Mouse (Mus musculus) midbrain, postnatal 0 days (tissue): ENCODE data around the gene Sema3d. TPM values are rescaled to one million over a fixed set of nuclear protein-coding genes. Genes with fewer than 3 reads are reported as not detected.

Experiments used
- ATAC-seq: fragments of 200-750 bp; cut with Nextera tagmentation; 2 replicates; pipeline ENCODE4 v1.8.0; 2017; ENCODE audit warnings: moderate number of reproducible peaks, mild to moderate bottlenecking, moderate TSS enrichment, moderate library complexity; ENCODE audit not compliant: low FRiP score
- DNase-seq: peaks from one replicate; pipeline ENCODE4 v3.0.0-alpha.2; 2015; ENCODE audit warnings: low spot score
- H3K27ac ChIP-seq: fragments of 300-500 bp; sonication (generic); 2 replicates; pipeline ENCODE4 v1.5.1; 2014; ENCODE audit warnings: low read depth, mild to moderate bottlenecking, low read length, mixed read lengths
- H3K27me3 ChIP-seq: fragments of 300-500 bp; sonication (generic); 2 replicates; pipeline ENCODE4 v1.6.1; 2014; ENCODE audit warnings: low read length, control low read depth, mixed read lengths; ENCODE audit not compliant: insufficient read depth
- H3K36me3 ChIP-seq: fragments of 300-500 bp; sonication (generic); 2 replicates; pipeline ENCODE4 v1.6.1; 2014; ENCODE audit warnings: low read length, control low read depth, mixed read lengths; ENCODE audit not compliant: insufficient read depth
- H3K4me1 ChIP-seq: fragments of 300-500 bp; sonication (generic); 2 replicates; pipeline ENCODE4 v1.6.1; 2014; ENCODE audit warnings: mild to moderate bottlenecking, control low read depth, antibody characterized with exemption, low read length, mixed read lengths; ENCODE audit not compliant: insufficient read depth
- H3K4me2 ChIP-seq: fragments of 300-500 bp; sonication (generic); 2 replicates; pipeline ENCODE4 v1.6.1; 2014; ENCODE audit warnings: low read depth, mild to moderate bottlenecking, low read length, mixed read lengths; ENCODE audit not compliant: poor library complexity, severe bottlenecking
- H3K4me3 ChIP-seq: fragments of 300-500 bp; sonication (generic); 2 replicates; pipeline ENCODE4 v1.5.1; 2014; ENCODE audit warnings: low read depth, mild to moderate bottlenecking, low read length, moderate library complexity
- H3K9ac ChIP-seq: fragments of 300-500 bp; sonication (generic); replicated peaks from 2 replicates; pipeline ENCODE4 v1.6.1; 2014; ENCODE audit warnings: mild to moderate bottlenecking, low read length, moderate library complexity, mixed read lengths; ENCODE audit not compliant: poor library complexity, severe bottlenecking
- H3K9me3 ChIP-seq: fragments of 300-500 bp; sonication (generic); 2 replicates; pipeline ENCODE4 v1.6.1; 2016; ENCODE audit warnings: low read length, control low read depth
- CTCF ChIP-seq: IDR thresholded peaks from 2 replicates; pipeline ENCODE4 v1.5.1; 2016; ENCODE audit warnings: antibody characterized with exemption, mild to moderate bottlenecking
- whole genome bisulfite sequencing: fragments of 180-500 bp; shearing (Covaris S2); extraction: QIAGEN DNeasy Blood & Tissue Kit; methylation state at CpG from one replicate; pipeline ENCODE4 v1.1.7; 2014; 5-methylcytosine and 5-hydroxymethylcytosine counted together
- polyA plus RNA-seq: library from polyadenylated mRNA; unstranded; fragments of >200 nt; fragmentation: Nextera tagmentation; extraction: Ambion mirVana; gene quantifications from 2 replicates; pipeline ENCODE4 v1.2.1, GENCODE M21; 2015
- total RNA-seq: library from RNA; depleted of rRNA; stranded (reverse); fragments of >200 nt; gene quantifications from 2 replicates; pipeline ENCODE4 v1.2.3, GENCODE M21; 2014

Gene Sema3d
- total and polyA plus RNA-seq, 2 experiments from 2014 or later: 1.8 to 3.7 TPM

- no peak overlapping the region for H3K9ac ChIP-seq
- ATAC-seq: no peak
- no peak overlapping the region for H3K4me2 ChIP-seq
- 88% methylated on average over 3 of the region's 3 CpGs for WGBS
- H3K4me1 ChIP-seq: no peaks in the 10 kb centered on the region
- H3K36me3 ChIP-seq: no peaks in the 10 kb centered on the region
- DNase-seq: no peak
- no peak overlapping the region for H3K4me3 ChIP-seq
- H3K9me3 ChIP-seq: no peaks in the 10 kb centered on the region
- H3K27me3 ChIP-seq: no peaks in the 10 kb centered on the region
- TF ChIP-seq CTCF: no peak
- H3K27ac ChIP-seq: no peak overlapping the region
These were observed 172.2 kb downstream of the Sema3d start for GRCm38 (mm10) chr5:12555401-12555800.

- Histone ChIP-seq H3K27ac (no peak overlapping the region), H3K9ac (no peak overlapping the region), H3K4me3 (no peak overlapping the region), H3K36me3 (no peaks in the 10 kb centered on the region), H3K4me1 (no peaks in the 10 kb centered on the region), H3K4me2 (no peak overlapping the region), H3K27me3 (no peaks in the 10 kb centered on the region), H3K9me3 (no peaks in the 10 kb centered on the region)
- WGBS: 55% methylated on average over 2 of the region's 2 CpGs
- TF ChIP-seq CTCF: peak; percentile 78
- no peak for ATAC-seq
- DNase-seq: peak; percentile 43
These were observed 174.7 kb downstream of the Sema3d start for GRCm38 (mm10) chr5:12557889-12558288.

- H3K9me3 ChIP-seq: no peaks in the 10 kb centered on the region
- no peaks in the 10 kb centered on the region for H3K27me3 ChIP-seq
- H3K27ac ChIP-seq: no peak overlapping the region
- no peak overlapping the region for H3K4me2 ChIP-seq
- no peak overlapping the region for H3K4me3 ChIP-seq
- no peak for ATAC-seq
- H3K4me1 ChIP-seq: no peaks in the 10 kb centered on the region
- no peak overlapping the region for H3K9ac ChIP-seq
- H3K36me3 ChIP-seq: no peaks in the 10 kb centered on the region
- WGBS: 22% methylated on average over 2 of the region's 2 CpGs
- no peak for DNase-seq
- TF ChIP-seq CTCF: no peak
These were observed 178.6 kb downstream of the Sema3d start for GRCm38 (mm10) chr5:12561740-12562139.

- no peaks in the 10 kb centered on the region for H3K27me3 ChIP-seq
- no peak overlapping the region for H3K4me2 ChIP-seq
- H3K4me3 ChIP-seq: no peak overlapping the region
- DNase-seq: peak; percentile 89
- WGBS: 32% methylated on average over 5 of the region's 5 CpGs
- H3K9ac ChIP-seq: no peak overlapping the region
- H3K27ac ChIP-seq: no peak overlapping the region
- H3K4me1 ChIP-seq: no peaks in the 10 kb centered on the region
- H3K36me3 ChIP-seq: no peaks in the 10 kb centered on the region
- ATAC-seq: 0 out of 2 replicates have a peak, but pooled peaks have one; percentile 33
- no peaks in the 10 kb centered on the region for H3K9me3 ChIP-seq
- peak; percentile 93 for TF ChIP-seq CTCF
These were observed 179.0 kb downstream of the Sema3d start for GRCm38 (mm10) chr5:12562204-12562603.

- DNase-seq: no peak
- Histone ChIP-seq H3K36me3 (no peaks in the 10 kb centered on the region), H3K9me3 (no peaks in the 10 kb centered on the region), H3K9ac (no peak overlapping the region), H3K27me3 (no peaks in the 10 kb centered on the region), H3K27ac (no peak overlapping the region), H3K4me1 (no peaks in the 10 kb centered on the region), H3K4me3 (no peak overlapping the region), H3K4me2 (no peak overlapping the region)
- no peak for TF ChIP-seq CTCF
- WGBS: 87% methylated on average over 11 of the region's 11 CpGs
- no peak for ATAC-seq
These were observed 179.9 kb downstream of the Sema3d start for GRCm38 (mm10) chr5:12563132-12563531.

GRCm38 (mm10) chr5:12564602-12565220 lies 181.5 kb downstream of the Sema3d start:
- DNase-seq: peak; percentile 76
- Histone ChIP-seq H3K9ac (no peak overlapping the region), H3K4me3 (no peak overlapping the region), H3K27ac (no peak overlapping the region), H3K27me3 (no peaks in the 10 kb centered on the region), H3K4me2 (no peak overlapping the region), H3K9me3 (no peaks in the 10 kb centered on the region), H3K4me1 (no peaks in the 10 kb centered on the region), H3K36me3 (no peaks in the 10 kb centered on the region)
- WGBS: 56% methylated on average over 2 of the region's 2 CpGs
- TF ChIP-seq CTCF: peak; percentile 86
- ATAC-seq: peak; percentile 85; the same call in 1 of the 2 replicates
